12 mouse cellular contexts compared by ENCODE assay signal in genomic region chr7:97418717-97419116, GRCm38 (mm10). TPM values are rescaled to one million over a fixed set of nuclear protein-coding genes. Genes with fewer than 3 reads are reported as not detected.
A peak's percentile ranks its signal among the peaks of the same experiment; 100 is the strongest.
DNase-seq lines count a peak whose midpoint lies in the region; ATAC-seq and TF ChIP-seq lines count a peak whose summit lies in the region.
"Had no signal": no experiment of that assay in that cellular context is flagged by ENCODE, and none has a peak within 500 bp of the region (broad histone marks: within the 10 kb centered on the region; RNA-seq: fewer than 3 reads in every experiment).

No protein-coding gene starts in this region.

- no peaks in the 10 kb centered on the region for H3K27me3 ChIP-seq in midbrain, embryonic 14.5 days (ENCODE audit: control insufficient read depth, insufficient read depth, low read length)
- H3K27me3 ChIP-seq in midbrain, postnatal 0 days (ENCODE audit: insufficient read depth, low read length): no peaks in the 10 kb centered on the region
- H3K27me3 ChIP-seq: neural tube, embryonic 13.5 days had no signal

- WGBS in midbrain, embryonic 14.5 days: 65% methylated on average over 5 of the region's 5 CpGs
- 71% methylated on average over 5 of the region's 5 CpGs for WGBS in midbrain, postnatal 0 days

- H3K4me1 ChIP-seq in midbrain, embryonic 14.5 days (ENCODE audit: control insufficient read depth, insufficient read depth, low read length): no peaks in the 10 kb centered on the region
- H3K4me1 ChIP-seq in midbrain, postnatal 0 days (ENCODE audit: insufficient read depth, low read length): no peaks in the 10 kb centered on the region

- H3K36me3 ChIP-seq in midbrain, embryonic 14.5 days (ENCODE audit: control insufficient read depth, insufficient read depth, low read length): no peaks in the 10 kb centered on the region
- H3K36me3 ChIP-seq in midbrain, postnatal 0 days (ENCODE audit: insufficient read depth, low read length): no peaks in the 10 kb centered on the region
- H3K36me3 ChIP-seq: neural tube, embryonic 13.5 days had no signal

- H3K4me3 ChIP-seq in midbrain, embryonic 14.5 days (replicated peaks; ENCODE audit: low read depth, low read length): no peak overlapping the region
- no peak overlapping the region for H3K4me3 ChIP-seq in midbrain, postnatal 0 days (ENCODE audit: low read depth, low read length)
- H3K4me3 ChIP-seq: neural tube, embryonic 13.5 days had no signal

- peak; percentile 23; the same call in 1 of the 2 replicates for ATAC-seq in midbrain, embryonic 14.5 days (ENCODE audit: low FRiP score, low TSS enrichment)
- no peak for ATAC-seq in midbrain, postnatal 0 days (ENCODE audit: low FRiP score)
- ATAC-seq in megakaryocyte, adult 5-6 weeks (ENCODE audit: poor library complexity, severe bottlenecking): no peak

- TF ChIP-seq CTCF in midbrain, postnatal 0 days (IDR thresholded peaks at IDR 0.05): no peak

- no peak overlapping the region for H3K4me2 ChIP-seq in midbrain, embryonic 14.5 days (ENCODE audit: low read length)
- H3K4me2 ChIP-seq in midbrain, postnatal 0 days (ENCODE audit: low read depth, low read length, poor library complexity, severe bottlenecking): no peak overlapping the region
- H3K4me2 ChIP-seq: lung, embryonic 14.5 days; neural tube, embryonic 13.5 days had no signal

- no peak overlapping the region for H3K9ac ChIP-seq in midbrain, embryonic 14.5 days (replicated peaks; ENCODE audit: low read length)
- no peak overlapping the region for H3K9ac ChIP-seq in midbrain, postnatal 0 days (replicated peaks; ENCODE audit: low read length, poor library complexity, severe bottlenecking)
- H3K9ac ChIP-seq: lung, embryonic 14.5 days; neural tube, embryonic 13.5 days had no signal

- peak; percentile 69 for DNase-seq in cerebellum, adult 9-11 months
- no peak for DNase-seq in cerebellum, postnatal 4 days (ENCODE audit: low spot score in 2 of 2)
- DNase-seq in midbrain, embryonic 14.5 days: no peak
- no peak for DNase-seq in midbrain, postnatal 0 days (ENCODE audit: low spot score)
- DNase-seq in kidney, adult 9 months: peak; percentile 64
- DNase-seq in skeletal muscle tissue, adult 2 months (ENCODE audit: low read depth, low spot score): peak; percentile 64
- no peak for DNase-seq in urinary bladder, adult 18-20 months (ENCODE audit: low spot score in 2 of 2)
- DNase-seq: lung, embryonic 14.5 days had no signal

- no peak overlapping the region for H3K27ac ChIP-seq in midbrain, embryonic 14.5 days (replicated peaks; ENCODE audit: low read depth, low read length)
- H3K27ac ChIP-seq in midbrain, postnatal 0 days (ENCODE audit: low read depth, low read length): no peak overlapping the region
- H3K27ac ChIP-seq: kidney, postnatal 0 days; neural tube, embryonic 13.5 days had no signal

- no peaks in the 10 kb centered on the region for H3K9me3 ChIP-seq in midbrain, embryonic 14.5 days (ENCODE audit: control insufficient read depth, low read length)
- H3K9me3 ChIP-seq in midbrain, postnatal 0 days (ENCODE audit: low read length): no peaks in the 10 kb centered on the region
- H3K9me3 ChIP-seq: neural tube, embryonic 13.5 days had no signal

RNA-seq across cellular contexts. Expression of gene Thrsp, which starts 1.2 kb away (rescaled TPM):
- polyA plus RNA-seq in midbrain, embryonic 14.5 days (2014; fragmentation: Nextera tagmentation; extraction: Ambion mirVana): 1.2 and 1.7 TPM in 2 replicates
- total RNA-seq in midbrain, postnatal 0 days (2014; rRNA removed): 0.85 and 1.7 TPM in 2 replicates
- polyA plus RNA-seq in midbrain, postnatal 0 days (2015; fragmentation: Nextera tagmentation; extraction: Ambion mirVana): 1.3 and 1.6 TPM in 2 replicates
- total RNA-seq in megakaryocyte, adult 5-6 weeks (2015): not detected in 2 replicates
- not detected in 2 replicates for total RNA-seq in megakaryocyte, adult 5-6 weeks (2017)
- polyA plus RNA-seq: C2C12 had no signal

RNA-seq across cellular contexts. Expression of gene Ndufc2, which starts 18.9 kb away (rescaled TPM):
- 450 and 544 TPM in 2 replicates for polyA plus RNA-seq in midbrain, embryonic 14.5 days (2014; fragmentation: Nextera tagmentation; extraction: Ambion mirVana)
- 408 and 463 TPM in 2 replicates for total RNA-seq in midbrain, postnatal 0 days (2014; rRNA removed)
- 608 and 638 TPM in 2 replicates for polyA plus RNA-seq in midbrain, postnatal 0 days (2015; fragmentation: Nextera tagmentation; extraction: Ambion mirVana)
- 128 and 155 TPM in 2 replicates for total RNA-seq in megakaryocyte, adult 5-6 weeks (2015)
- 225 and 237 TPM in 2 replicates for total RNA-seq in megakaryocyte, adult 5-6 weeks (2017)

RNA-seq across cellular contexts. Expression of gene Kctd14, which starts 32.4 kb away (rescaled TPM):
- 0.93 and 1.1 TPM in 2 replicates for polyA plus RNA-seq in midbrain, embryonic 14.5 days (2014; fragmentation: Nextera tagmentation; extraction: Ambion mirVana)
- 0.14 and 0.16 TPM in 2 replicates for total RNA-seq in midbrain, postnatal 0 days (2014; rRNA removed)
- polyA plus RNA-seq in midbrain, postnatal 0 days (2015; fragmentation: Nextera tagmentation; extraction: Ambion mirVana): 1.0 and 1.3 TPM in 2 replicates
- 13.3 and 14.8 TPM in 2 replicates for total RNA-seq in megakaryocyte, adult 5-6 weeks (2015)
- total RNA-seq in megakaryocyte, adult 5-6 weeks (2017): 3.9 and 4.9 TPM in 2 replicates
- polyA plus RNA-seq: C2C12 had no signal

RNA-seq across cellular contexts. Expression of gene Alg8, which starts 47.3 kb away (rescaled TPM):
- polyA plus RNA-seq in midbrain, embryonic 14.5 days (2014; fragmentation: Nextera tagmentation; extraction: Ambion mirVana): 9.4 and 10.8 TPM in 2 replicates
- 6.4 and 7.3 TPM in 2 replicates for total RNA-seq in midbrain, postnatal 0 days (2014; rRNA removed)
- 9.0 and 9.1 TPM in 2 replicates for polyA plus RNA-seq in midbrain, postnatal 0 days (2015; fragmentation: Nextera tagmentation; extraction: Ambion mirVana)
- total RNA-seq in megakaryocyte, adult 5-6 weeks (2015): 40.5 and 45.2 TPM in 2 replicates
- 29.9 and 41.7 TPM in 2 replicates for total RNA-seq in megakaryocyte, adult 5-6 weeks (2017)

Comparison
In these comparisons a context has a peak if more than half of its experiments do, and no peak if none do; other contexts are left out.
1. DNase-seq: peak in cerebellum, adult 9-11 months (single experiment), kidney, adult 9 months (single experiment) and skeletal muscle tissue, adult 2 months (single experiment); none in cerebellum, postnatal 4 days (0 of 2), midbrain, embryonic 14.5 days (single experiment), midbrain, postnatal 0 days (single experiment) and urinary bladder, adult 18-20 months (0 of 2).